Mouse (Mus musculus) left cerebral cortex, adult 9 months (tissue): ENCODE results near the gene Lpxn.

Experiments used
- DNase-seq, 2 experiments: peaks; one replicate each; pipeline ENCODE4 v3.0.0; 2022; ENCODE audit warnings: low spot score in 2 of 2

Gene Lpxn

GRCm38 (mm10) chr19:12804237-12804636 lies 8.2 kb downstream of the Lpxn start:
- no peak for DNase-seq

GRCm38 (mm10) chr19:12805730-12806129 lies 9.7 kb downstream of the Lpxn start:
- DNase-seq = no peak

- DNase-seq = no peak
Observed at GRCm38 (mm10) chr19:12806214-12806613, 10.2 kb downstream of the Lpxn start.

GRCm38 (mm10) chr19:12812644-12813364 lies 16.8 kb downstream of the Lpxn start:
- DNase-seq = no peak

- DNase-seq = no peak
Observed at GRCm38 (mm10) chr19:12813883-12814282, 17.9 kb downstream of the Lpxn start.

- DNase-seq = no peak
Observed at GRCm38 (mm10) chr19:12818507-12818906, 22.5 kb downstream of the Lpxn start.

GRCm38 (mm10) chr19:12820383-12820782 lies 24.4 kb downstream of the Lpxn start:
- peak in 1 of 2 experiments; percentile 14 for DNase-seq

GRCm38 (mm10) chr19:12824549-12824948 lies 28.6 kb downstream of the Lpxn start:
- DNase-seq = no peak

- no peak for DNase-seq
Observed at GRCm38 (mm10) chr19:12830823-12831430, 34.9 kb downstream of the Lpxn start.

- DNase-seq = no peak
Observed at GRCm38 (mm10) chr19:12831559-12831958, 35.6 kb downstream of the Lpxn start.

- DNase-seq = peak in 1 of 2 experiments; percentile 7
Observed at GRCm38 (mm10) chr19:12833625-12834024, 37.6 kb downstream of the Lpxn start.

- DNase-seq = no peak
Observed at GRCm38 (mm10) chr19:12838507-12838906, 42.5 kb downstream of the Lpxn start.

GRCm38 (mm10) chr19:12846382-12846781 lies 50.4 kb downstream of the Lpxn start, which contains the start of gene Gm5244:
Gene Gm5244 (plus strand): TSS chr19:12846682.
- no peak for DNase-seq

- no peak for DNase-seq
Observed at GRCm38 (mm10) chr19:12856983-12857382, 61.0 kb downstream of the Lpxn start, which contains the start of gene Olfr1444. Gene Olfr1444 (plus strand): TSS chr19:12857283.
